Mouse (Mus musculus): ENCODE data around the gene Wdr24.
A peak's percentile ranks its signal among the peaks of the same experiment; 100 is the strongest.
"Not testable (repeated sequence)": the region's sequence is repeated elsewhere in the genome, so short reads cannot be mapped to it uniquely, and the experiment has no call there.

Gene Wdr24

DNA sequence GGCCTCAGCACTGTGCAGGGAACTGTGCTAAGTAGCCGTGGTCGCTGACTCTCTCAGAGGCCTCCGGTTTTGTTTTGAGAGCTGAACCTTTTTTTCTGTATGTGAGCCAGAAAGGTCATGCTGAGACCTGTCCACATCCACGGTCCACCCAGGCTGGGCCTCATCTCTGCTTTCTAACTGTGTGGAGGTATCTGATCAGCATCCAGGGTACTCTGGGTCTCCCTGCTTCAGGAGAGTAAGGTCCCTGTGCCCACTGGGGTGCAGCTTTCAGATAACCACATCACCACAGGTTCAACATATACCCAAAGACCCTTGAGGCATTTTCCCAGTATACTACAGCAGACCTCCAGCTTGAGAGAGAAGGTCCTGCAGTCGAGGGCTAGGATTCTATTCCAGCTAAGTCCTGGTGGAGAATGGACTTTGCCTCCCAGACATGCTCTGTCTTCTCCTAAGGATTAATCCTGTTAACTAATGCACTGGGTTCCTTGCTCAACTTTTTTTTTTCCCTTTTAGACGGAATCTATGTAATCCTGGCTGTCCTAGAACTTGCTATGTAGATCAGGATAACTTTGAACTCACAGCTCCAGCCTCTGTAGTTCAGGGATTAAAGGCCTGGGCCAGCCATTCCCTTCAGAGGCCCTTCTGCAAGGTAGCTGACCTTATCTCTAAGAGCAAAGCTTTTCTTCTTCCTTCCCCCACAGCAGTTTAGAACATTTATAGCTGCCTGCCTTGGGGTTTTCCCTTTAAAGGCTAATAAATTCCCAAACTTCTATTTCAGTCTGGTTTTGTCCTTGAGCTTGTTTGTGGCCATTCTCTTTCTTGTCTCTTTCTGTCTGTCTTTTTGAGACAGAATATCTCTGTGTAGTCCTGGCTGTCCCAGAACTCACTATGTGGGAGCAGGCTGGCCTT is 38.5 kb downstream of the Wdr24 start:
- DNase-seq, result no peak

GRCm38 (mm10) chr17:25863681-25864080 is 40.3 kb downstream of the Wdr24 start:
- DNase-seq, result no peak

DNA sequence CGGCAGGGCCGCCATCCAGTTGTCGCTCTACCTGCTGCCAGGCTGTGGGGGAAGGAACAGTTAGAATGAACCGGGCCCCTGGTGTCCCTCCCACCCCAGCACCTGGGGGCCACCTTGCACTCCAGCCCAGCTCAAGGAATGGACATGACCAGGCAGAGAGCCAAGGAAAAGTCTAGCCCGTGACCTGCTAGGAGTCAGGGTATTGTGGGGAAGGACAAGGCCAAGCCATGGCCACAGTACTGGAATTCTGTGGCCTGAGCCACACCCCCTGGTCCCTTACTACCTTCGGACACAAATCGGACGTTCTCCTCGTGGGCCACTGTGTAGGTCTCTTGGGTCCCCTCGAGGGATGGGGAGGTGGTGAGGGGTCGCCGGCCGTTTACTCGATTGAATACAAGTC is 40.9 kb downstream of the Wdr24 start:
- no peak for DNase-seq

DNA sequence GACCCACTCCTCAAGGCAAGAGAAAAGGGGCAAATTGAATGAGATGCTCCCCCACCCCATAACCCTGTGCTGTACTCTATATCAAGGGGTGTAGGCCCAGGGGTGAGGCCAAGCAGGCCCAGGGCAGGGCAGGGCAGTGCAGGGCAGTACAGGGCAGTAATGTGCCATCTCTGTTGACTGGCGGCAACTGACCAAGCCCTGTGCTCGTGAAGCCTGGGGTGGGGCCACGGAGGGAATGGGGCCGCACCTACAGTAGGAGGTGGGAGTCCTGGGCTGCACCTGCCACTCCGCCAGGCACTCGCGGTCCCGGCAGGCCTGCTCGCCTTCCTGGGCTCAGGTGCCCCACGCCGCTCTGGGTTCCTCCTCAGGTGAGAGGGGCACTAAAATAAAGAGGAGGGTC is 41.9 kb downstream of the Wdr24 start:
- no peak for DNase-seq

GRCm38 (mm10) chr17:25866172-25866571 is 42.7 kb downstream of the Wdr24 start:
- no peak for DNase-seq

DNA sequence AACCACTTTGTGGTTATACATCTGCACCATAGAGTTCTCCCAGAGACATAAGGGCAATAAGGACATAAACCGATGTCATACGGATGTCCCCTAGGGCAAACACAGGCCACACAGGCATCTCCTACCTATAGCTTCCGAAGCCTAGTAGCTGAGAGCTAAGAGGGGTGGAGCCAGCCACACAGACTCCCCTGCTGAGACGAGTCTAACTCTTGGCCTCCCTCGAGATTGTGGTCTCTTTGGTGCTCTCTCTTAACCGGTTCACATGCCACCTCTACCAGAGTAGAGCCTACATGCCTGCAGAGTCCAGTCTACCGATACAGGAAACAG is 44.0 kb downstream of the Wdr24 start:
- DNase-seq, result no peak

GRCm38 (mm10) chr17:25867836-25868600 is 44.6 kb downstream of the Wdr24 start:
- DNase-seq, result peak; percentile 78

- DNase-seq, result peak; percentile 89
These were observed 45.3 kb downstream of the Wdr24 start, which contains the start of gene Mcrip2 for GRCm38 (mm10) chr17:25868601-25869191. Gene Mcrip2, minus strand, starts transcription at chr17:25868764.

DNA sequence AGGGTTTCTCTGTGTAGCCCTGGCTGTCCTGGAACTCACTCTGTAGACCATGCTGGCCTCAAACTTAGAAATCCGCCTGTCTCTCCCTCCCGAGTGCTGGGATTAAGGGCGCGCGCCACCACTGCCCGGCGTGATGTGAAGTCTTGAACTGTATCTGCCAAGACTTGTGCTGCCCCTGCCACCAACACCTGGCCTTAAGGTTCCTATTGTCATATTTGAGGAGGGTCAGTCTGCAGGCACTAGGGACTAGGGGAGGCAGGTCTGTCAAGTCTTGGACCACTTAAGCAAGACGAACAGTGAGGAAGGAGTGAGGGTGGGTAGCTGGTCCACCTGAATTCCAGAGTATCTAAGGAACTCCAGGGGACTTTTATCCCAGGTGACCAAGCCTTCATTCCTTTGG is 46.1 kb downstream of the Wdr24 start:
- no peak for DNase-seq

GRCm38 (mm10) chr17:25869954-25870353 is 46.5 kb downstream of the Wdr24 start:
- no peak for DNase-seq

DNA sequence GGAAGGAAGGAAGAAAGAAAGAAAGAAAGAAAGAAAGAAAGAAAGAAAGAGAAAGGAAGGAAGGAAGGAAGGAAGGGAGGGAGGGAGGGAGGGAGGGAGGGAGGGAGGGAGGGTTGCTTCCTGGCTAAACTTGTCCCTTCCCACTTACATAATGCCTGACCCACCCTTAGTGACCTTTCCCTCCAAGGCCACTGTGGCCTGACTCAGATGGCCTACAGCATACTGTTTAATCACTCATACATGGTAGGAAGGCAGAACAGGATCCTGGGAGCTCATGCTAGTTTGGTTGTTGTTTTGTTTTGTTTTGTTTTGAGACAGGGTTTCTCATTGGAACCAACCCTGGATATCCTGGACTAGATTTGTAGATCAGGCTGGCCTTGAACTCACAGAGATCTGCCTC is 48.1 kb downstream of the Wdr24 start:
- not testable (repeated sequence) for DNase-seq

DNA sequence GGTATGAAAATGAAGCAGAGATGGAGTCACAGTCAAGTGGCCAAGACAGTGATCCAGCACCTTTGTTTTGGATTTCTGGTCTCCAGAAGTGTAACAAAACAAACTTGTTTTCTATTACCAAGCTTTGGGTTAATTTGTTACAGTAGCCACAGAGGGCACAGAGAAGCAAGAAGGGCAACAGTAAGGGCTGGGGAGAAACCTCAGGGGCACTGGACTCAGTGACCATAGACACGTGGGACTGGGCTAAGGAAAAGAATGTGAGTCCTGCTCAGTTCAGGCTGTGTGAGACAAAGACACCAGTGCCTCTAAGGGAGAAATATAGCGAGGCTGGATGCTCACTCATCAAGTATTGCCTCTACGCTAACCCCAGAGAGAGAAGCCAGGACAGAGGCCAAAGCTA is 49.2 kb downstream of the Wdr24 start:
- DNase-seq, result no peak

DNA sequence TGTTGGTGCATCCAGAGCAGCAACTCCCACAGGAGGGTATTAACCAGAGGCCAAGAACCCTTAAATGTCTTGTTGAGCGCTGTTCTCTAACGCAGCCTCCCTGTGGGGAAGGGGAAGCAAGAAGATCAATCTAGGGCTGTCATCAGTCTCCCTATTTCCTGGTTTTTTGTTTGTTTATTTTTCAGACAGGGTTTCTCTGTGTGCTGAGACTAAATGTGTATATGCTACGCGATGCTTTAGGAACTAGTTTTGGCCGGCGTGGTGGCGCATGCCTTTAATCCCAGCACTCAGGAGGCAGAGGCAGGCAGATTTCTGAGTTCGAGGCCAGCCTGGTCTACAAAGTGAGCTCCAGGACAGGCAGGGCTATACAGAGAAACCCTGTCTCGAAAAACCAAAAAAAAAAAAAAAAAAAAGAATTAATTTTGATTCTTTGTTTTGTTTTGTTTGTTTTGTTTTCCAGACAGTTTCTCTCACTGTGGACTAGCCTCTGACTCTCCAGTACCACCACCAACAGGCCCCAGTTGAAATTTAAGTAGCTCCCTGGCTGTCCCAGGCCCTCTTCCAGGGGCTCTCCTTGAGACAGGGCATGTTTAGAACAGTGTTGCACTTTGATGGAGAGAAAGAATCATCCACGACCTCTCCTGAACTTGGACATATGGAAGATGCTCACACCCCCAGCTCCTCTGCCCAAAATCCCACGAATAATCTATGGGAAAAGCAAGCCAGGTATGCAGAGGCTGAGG is 50.1 kb downstream of the Wdr24 start:
- no peak for DNase-seq

DNA sequence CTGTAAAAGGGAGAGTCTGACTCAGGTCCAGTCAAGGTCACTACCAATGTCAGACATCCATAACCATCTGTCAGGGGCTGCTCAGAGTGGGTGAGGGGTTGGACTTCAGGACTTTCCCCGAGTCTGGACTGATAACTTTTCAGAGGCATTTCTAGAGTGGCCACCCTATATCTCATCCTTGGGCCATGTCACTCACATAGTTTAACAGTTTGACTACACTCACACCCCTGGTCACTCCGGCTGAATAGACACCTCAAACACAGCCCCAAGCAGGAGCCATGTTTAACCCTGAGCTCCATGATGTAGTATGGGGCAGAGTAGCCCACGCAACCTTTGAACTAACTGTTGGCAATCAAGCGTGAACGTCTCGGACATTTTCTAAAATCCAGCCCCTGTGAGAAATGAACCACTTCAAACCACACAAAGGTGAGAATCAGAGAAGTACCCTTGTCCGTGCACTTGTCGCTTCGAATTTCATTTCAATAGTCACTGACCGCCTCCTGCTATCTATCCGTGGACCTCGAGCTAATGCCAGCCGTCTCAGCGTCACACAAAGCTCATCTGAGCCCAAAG is 50.8 kb downstream of the Wdr24 start:
- DNase-seq, result no peak

DNA sequence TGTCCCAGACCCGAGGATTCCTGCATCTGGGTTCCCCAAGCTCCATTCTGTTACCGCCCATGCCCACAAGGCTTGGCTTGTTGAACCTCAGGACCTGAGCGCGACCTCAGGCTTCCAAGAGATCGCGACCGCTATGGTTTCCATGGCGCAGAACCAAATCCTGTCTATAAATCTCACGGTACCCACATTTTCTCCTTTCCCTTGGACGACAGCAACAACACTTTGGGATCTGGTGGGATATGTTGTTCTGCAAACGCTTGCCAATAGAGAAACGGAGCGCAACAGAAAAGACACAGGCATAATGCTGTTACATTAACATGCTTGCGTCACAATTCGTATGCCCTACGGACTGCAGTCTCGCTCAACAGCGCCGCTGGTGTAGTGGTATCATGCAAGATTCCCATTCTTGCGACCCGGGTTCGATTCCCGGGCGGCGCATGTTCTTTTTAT is 51.3 kb downstream of the Wdr24 start, which contains the start of gene Mettl26:
Gene Mettl26, plus strand, starts transcription at position 354 of the 450 bp plus-strand sequence.
- DNase-seq, result peak; percentile 96

DNA sequence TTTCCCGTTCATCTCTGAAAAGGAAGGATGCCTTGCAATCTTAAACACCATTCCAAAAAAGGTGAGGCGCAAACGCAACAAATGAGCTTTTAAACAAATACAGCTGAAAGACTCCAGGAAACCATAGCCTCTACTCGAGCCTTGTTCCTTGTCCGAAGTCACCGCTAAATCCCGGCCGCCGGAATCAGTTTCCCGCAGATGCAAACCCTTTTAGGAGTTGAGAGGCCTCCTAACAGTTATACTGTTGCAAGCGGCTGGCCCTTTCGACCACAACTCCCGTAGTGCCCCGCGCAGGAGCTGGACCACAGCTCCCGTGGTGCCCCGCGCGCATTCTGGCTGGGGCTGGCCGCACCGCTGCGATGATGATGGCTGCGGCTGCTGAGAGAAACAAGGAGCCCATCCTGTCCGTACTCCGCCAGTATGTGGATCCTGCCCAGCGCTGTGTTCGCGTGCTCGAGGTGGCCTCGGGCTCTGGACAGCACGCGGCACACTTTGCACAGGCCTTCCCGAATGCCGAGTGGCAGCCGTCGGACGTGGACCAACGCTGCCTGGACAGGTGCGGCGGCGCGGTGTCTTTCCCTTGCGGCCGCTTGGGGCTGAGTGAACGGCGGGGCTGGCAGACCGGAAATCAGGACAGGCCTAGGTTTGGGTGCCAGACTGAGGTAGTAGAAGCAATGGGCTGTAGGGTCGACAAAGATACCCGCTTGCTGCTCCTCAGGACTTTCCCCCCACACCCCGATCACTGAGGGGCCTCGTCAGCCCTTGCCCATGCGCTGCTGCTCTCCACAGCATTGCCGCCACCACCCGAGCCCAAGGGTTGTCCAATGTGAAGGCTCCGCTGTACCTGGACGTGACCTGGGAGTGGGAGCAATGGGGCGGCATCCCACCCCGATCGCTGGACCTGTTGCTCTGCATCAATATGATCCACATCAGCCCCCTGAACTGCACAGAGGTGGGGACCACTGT is 52.0 kb downstream of the Wdr24 start:
- DNase-seq, result peak; percentile 94

- peak; percentile 72 for DNase-seq
These were observed 53.0 kb downstream of the Wdr24 start for GRCm38 (mm10) chr17:25876347-25876915.

DNA sequence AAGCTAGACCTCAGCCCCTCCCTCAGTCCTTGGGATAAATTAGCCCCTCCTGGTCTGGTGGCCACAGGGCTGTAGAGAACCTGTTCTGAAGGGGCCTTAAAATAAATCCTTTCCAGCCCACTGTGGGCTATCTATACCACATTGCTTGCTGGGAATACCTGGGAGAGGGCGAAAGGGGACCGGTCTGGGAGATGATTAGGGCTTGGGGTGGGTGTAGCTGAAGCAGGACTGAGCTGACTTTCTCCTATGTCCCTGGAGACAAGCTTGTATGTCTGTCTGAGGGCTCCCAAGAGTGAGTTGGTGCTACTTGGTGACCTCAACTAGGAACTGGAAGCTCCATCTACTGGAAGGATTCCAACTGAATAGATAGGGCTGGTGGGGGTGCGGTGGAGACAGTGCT is 53.6 kb downstream of the Wdr24 start:
- no peak for DNase-seq

- no peak for DNase-seq
These were observed 54.5 kb downstream of the Wdr24 start for GRCm38 (mm10) chr17:25877741-25878610.
